ENCODE assay signal across 27 mouse cellular contexts in genomic region chr3:104636491-104636890, GRCm38 (mm10). TPM values are rescaled to one million over a fixed set of nuclear protein-coding genes. Genes with fewer than 3 reads are reported as not detected.
DNase-seq lines count a peak whose midpoint lies in the region; ATAC-seq and TF ChIP-seq lines count a peak whose summit lies in the region.
"Had no signal": no experiment of that assay in that cellular context is flagged by ENCODE, and none has a peak within 500 bp of the region (broad histone marks: within the 10 kb centered on the region; RNA-seq: fewer than 3 reads in every experiment).

No protein-coding gene starts in this region.

- H3K9ac ChIP-seq in heart, embryonic 13.5 days = no peak overlapping the region
- peak overlapping the region; percentile 28; the same call in 1 of the 2 replicates for H3K9ac ChIP-seq in CH12.LX (ENCODE audit: insufficient read depth, low read depth)
- H3K9ac ChIP-seq in liver, embryonic 16.5 days (ENCODE audit: low read depth, low read length) = peak overlapping the region; percentile 98
- H3K9ac ChIP-seq in hindbrain, embryonic 11.5 days (ENCODE audit: low read depth, low read length) = no peak overlapping the region
- H3K9ac ChIP-seq: embryonic facial prominence, embryonic 13.5 days; forebrain, embryonic 13.5 days; hindbrain, embryonic 13.5 days had no signal

- H3K79me2 ChIP-seq in CH12.LX (replicated peaks; ENCODE audit: control insufficient read depth, extremely low read depth, insufficient read depth, poor library complexity, severe bottlenecking) = peaks cover 26% of the 10 kb centered on the region

- H3K9me3 ChIP-seq in heart, embryonic 13.5 days = no peaks in the 10 kb centered on the region
- H3K9me3 ChIP-seq in CH12.LX (replicated peaks; ENCODE audit: low read length) = no peaks in the 10 kb centered on the region
- no peaks in the 10 kb centered on the region for H3K9me3 ChIP-seq in liver, embryonic 16.5 days (replicated peaks; ENCODE audit: control insufficient read depth, low read length)
- H3K9me3 ChIP-seq in hindbrain, embryonic 11.5 days (ENCODE audit: control insufficient read depth, low read length) = no peaks in the 10 kb centered on the region
- H3K9me3 ChIP-seq: embryonic facial prominence, embryonic 13.5 days; forebrain, embryonic 13.5 days; hindbrain, embryonic 13.5 days had no signal

- intact Hi-C loops in heart, postnatal 14 days (cut with DNase I) = loop anchor here (5.0 kb wide), 1 partner anchor 39 kb away; no protein-coding TSS in a partner anchor

- in situ Hi-C loops in CH12.LX (cut with MboI; ENCODE audit: low pct_ligation_motif_present, low pct_unique_long_range_greater_than_20kb, low sequenced_read_pairs) = no loop called here

- peak overlapping the region; percentile 71; the same call in 1 of the 2 replicates for H3K4me2 ChIP-seq in heart, embryonic 13.5 days
- no peak overlapping the region for H3K4me2 ChIP-seq in CH12.LX (ENCODE audit: insufficient read depth, low read depth, poor library complexity, severe bottlenecking)
- peak overlapping the region; percentile 62 for H3K4me2 ChIP-seq in liver, embryonic 16.5 days (ENCODE audit: low read depth, low read length)
- no peak overlapping the region for H3K4me2 ChIP-seq in hindbrain, embryonic 11.5 days (replicated peaks; ENCODE audit: low read depth, low read length)
- H3K4me2 ChIP-seq: hindbrain, embryonic 13.5 days had no signal

- no peak overlapping the region for H3K4me3 ChIP-seq in heart, embryonic 13.5 days
- no peak overlapping the region for H3K4me3 ChIP-seq in CH12.LX (replicated peaks in 1 of 3; ENCODE audit: low read depth in 2 of 3, low read length in 2 of 3, poor library complexity in 1 of 3)
- peak overlapping the region; percentile 97 for H3K4me3 ChIP-seq in liver, embryonic 16.5 days (ENCODE audit: low read depth, low read length)
- H3K4me3 ChIP-seq in hindbrain, embryonic 11.5 days (ENCODE audit: low read depth, low read length) = no peak overlapping the region
- H3K4me3 ChIP-seq: embryonic facial prominence, embryonic 13.5 days; forebrain, embryonic 13.5 days; hindbrain, embryonic 13.5 days had no signal

- dilution Hi-C loops in CH12.LX (cut with MboI; ENCODE audit: extremely low pct_ligation_motif_present, extremely low pct_unique_long_range_greater_than_20kb, low sequenced_read_pairs) = no loop called here

- WGBS in heart, embryonic 13.5 days = 73% methylated on average over 2 of the region's 2 CpGs
- WGBS in liver, embryonic 16.5 days (ENCODE audit: insufficient replicate concordance) = 39% methylated on average over 2 of the region's 2 CpGs
- 87% methylated on average over 2 of the region's 2 CpGs for WGBS in hindbrain, embryonic 11.5 days

- DNase-seq in heart, postnatal 14 days = no peak
- no peak for DNase-seq in CH12.LX (ENCODE audit: extremely low read depth)
- DNase-seq in induced T-regulatory cell, adult 2 months (ENCODE audit: low read depth) = peak; percentile 29
- no peak for DNase-seq in hindbrain, embryonic 11.5 days (ENCODE audit: low spot score)
- no peak for DNase-seq in adrenal gland, postnatal 10 days
- DNase-seq in spleen, postnatal 4 days (ENCODE audit: low spot score in 2 of 2) = no peak
- DNase-seq: adrenal gland, postnatal 14 days; cerebellum, adult 18-20 months; cerebellum, postnatal 10 days; gastrocnemius, postnatal 25 days; heart, adult 18-20 months; heart, postnatal 36 days; kidney, adult 9 months; kidney, postnatal 10 days; layer of hippocampus, adult 9-11 months; lung, postnatal 10 days; midbrain, embryonic 14.5 days; right cerebral cortex, postnatal 25 days; thymus, adult 18-20 months; thymus, postnatal 25 days had no signal

- no peak for TF ChIP-seq POLR2A in CH12.LX (IDR thresholded peaks at IDR 0.05; ENCODE audit: low read depth, low read length)

- peaks cover 33% of the 10 kb centered on the region for H3K4me1 ChIP-seq in heart, embryonic 13.5 days
- peaks cover 2 to 21% of the 10 kb centered on the region in 2 experiments; a peak in 3 of 4 replicates for H3K4me1 ChIP-seq in CH12.LX (ENCODE audit: control insufficient read depth in 1 of 2, insufficient read depth in 2 of 2)
- H3K4me1 ChIP-seq in liver, embryonic 16.5 days (ENCODE audit: control insufficient read depth, low read depth, low read length) = peaks cover 35% of the 10 kb centered on the region
- 0 out of 2 replicates have a peak, but pooled peaks cover 2% of the 10 kb centered on the region for H3K4me1 ChIP-seq in hindbrain, embryonic 11.5 days (replicated peaks; ENCODE audit: control insufficient read depth, insufficient read depth, low read length)

- TF ChIP-seq CTCF in CH12.LX (conservative IDR thresholded peaks at IDR 0.05 in 1 of 2, IDR thresholded peaks at IDR 0.05 in 1 of 2; ENCODE audit: low read depth in 2 of 2, low read length in 2 of 2) = no peak

- H3K27me3 ChIP-seq in heart, embryonic 13.5 days (replicated peaks) = no peaks in the 10 kb centered on the region
- no peaks in the 10 kb centered on the region for H3K27me3 ChIP-seq in CH12.LX (replicated peaks)
- no peaks in the 10 kb centered on the region for H3K27me3 ChIP-seq in liver, embryonic 16.5 days (ENCODE audit: control insufficient read depth, insufficient read depth, low read depth, low read length)
- H3K27me3 ChIP-seq in hindbrain, embryonic 11.5 days (ENCODE audit: control insufficient read depth, insufficient read depth, low read length) = no peaks in the 10 kb centered on the region
- H3K27me3 ChIP-seq: embryonic facial prominence, embryonic 13.5 days; forebrain, embryonic 13.5 days; hindbrain, embryonic 13.5 days had no signal

- no peaks in the 10 kb centered on the region for H3K36me3 ChIP-seq in heart, embryonic 13.5 days
- H3K36me3 ChIP-seq in CH12.LX (replicated peaks in 1 of 2; ENCODE audit: control insufficient read depth in 1 of 2, insufficient read depth in 1 of 2, low read length in 1 of 2) = peaks cover 0 to 12% of the 10 kb centered on the region in 2 experiments
- no peaks in the 10 kb centered on the region for H3K36me3 ChIP-seq in liver, embryonic 16.5 days (ENCODE audit: control insufficient read depth, insufficient read depth)
- no peaks in the 10 kb centered on the region for H3K36me3 ChIP-seq in hindbrain, embryonic 11.5 days (ENCODE audit: control insufficient read depth, insufficient read depth, low read length)
- H3K36me3 ChIP-seq: embryonic facial prominence, embryonic 13.5 days; hindbrain, embryonic 13.5 days had no signal

- no peak for TF ChIP-seq RAD21 in CH12.LX (IDR thresholded peaks at IDR 0.05; ENCODE audit: low read depth, low read length)

- 0 out of 2 replicates have a peak, but pooled peaks have one; percentile 11 for TF ChIP-seq EP300 in CH12.LX (IDR thresholded peaks at IDR 0.05; ENCODE audit: low read length)

- no peak overlapping the region for H3K27ac ChIP-seq in heart, embryonic 13.5 days (replicated peaks)
- H3K27ac ChIP-seq in CH12.LX (ENCODE audit: insufficient read depth, low read depth) = no peak overlapping the region
- peak overlapping the region; percentile 98 for H3K27ac ChIP-seq in liver, embryonic 16.5 days (ENCODE audit: low read length)
- H3K27ac ChIP-seq in hindbrain, embryonic 11.5 days (ENCODE audit: low read depth, low read length) = no peak overlapping the region
- H3K27ac ChIP-seq: embryonic facial prominence, embryonic 13.5 days; forebrain, embryonic 13.5 days; hindbrain, embryonic 13.5 days had no signal

- ATAC-seq in heart, embryonic 13.5 days (ENCODE audit: extremely low read depth, insufficient number of reproducible peaks, low FRiP score, low TSS enrichment) = no peak
- no peak for ATAC-seq in liver, embryonic 16.5 days (ENCODE audit: low read depth)
- no peak for ATAC-seq in hindbrain, embryonic 11.5 days (ENCODE audit: low FRiP score)
- ATAC-seq: CD4-positive, CD25-positive, alpha-beta regulatory T cell, adult 4 months; forebrain, embryonic 13.5 days; intestine, postnatal 0 days had no signal

TF ChIP-seq in CH12.LX, 34 proteins besides CTCF, POLR2A, EP300 and RAD21:
- TF ChIP-seq TBP (conservative IDR thresholded peaks at IDR 0.05; ENCODE audit: low read depth, low read length) (no peak), UBTF (IDR thresholded peaks at IDR 0.05; ENCODE audit: low read depth, low read length) (no peak), USF2 (conservative IDR thresholded peaks at IDR 0.05; ENCODE audit: low read depth, low read length) (no peak), POLR2AphosphoS2 (IDR thresholded peaks at IDR 0.05; ENCODE audit: low read depth, low read length) (no peak), RCOR1 (conservative IDR thresholded peaks at IDR 0.05; ENCODE audit: low read depth, low read length) (no peak), E2F4 (IDR thresholded peaks at IDR 0.05; ENCODE audit: insufficient replicate concordance, low read depth, low read length) (no peak), IRF4 (IDR thresholded peaks at IDR 0.05; ENCODE audit: low read depth, low read length) (no peak), MAX (IDR thresholded peaks at IDR 0.05; ENCODE audit: low read length) (no peak), NRF1 (IDR thresholded peaks at IDR 0.05; ENCODE audit: low read depth, low read length) (no peak), ZMIZ1 (IDR thresholded peaks at IDR 0.05; ENCODE audit: low read depth, low read length) (no peak), JUN (IDR thresholded peaks at IDR 0.05; ENCODE audit: insufficient read depth, low read depth, low read length) (no peak), CHD2 (IDR thresholded peaks at IDR 0.05; ENCODE audit: low read length) (no peak), ELF1 (IDR thresholded peaks at IDR 0.05; ENCODE audit: low read depth, low read length) (no peak), KAT2A (IDR thresholded peaks at IDR 0.05; ENCODE audit: insufficient replicate concordance, low read length) (no peak), ZKSCAN1 (IDR thresholded peaks at IDR 0.05; ENCODE audit: borderline replicate concordance, low read depth, low read length) (no peak), CHD1 (IDR thresholded peaks at IDR 0.05; ENCODE audit: low read depth, low read length) (no peak), MYC (IDR thresholded peaks at IDR 0.05; ENCODE audit: low read depth, low read length) (no peak), NELFE (IDR thresholded peaks at IDR 0.05; ENCODE audit: low read depth, low read length) (no peak), TCF12 (IDR thresholded peaks at IDR 0.05; ENCODE audit: low read depth, low read length) (no peak)
TF ChIP-seq in CH12.LX: peak in this region for 0.

RNA-seq across cellular contexts. Expression of gene Slc16a1, which starts 2.0 kb away (rescaled TPM):
- polyA plus RNA-seq in heart, embryonic 13.5 days (2015; fragmentation: Nextera tagmentation; extraction: Ambion mirVana) = 65.4 and 70.4 TPM in 2 replicates
- 100 to 1,000 TPM; 153 to 157 TPM for total RNA-seq in heart, postnatal 14 days (2021)
- total RNA-seq in CH12.LX (2012; rRNA removed) = 60.3 and 80.5 TPM in 2 replicates
- total RNA-seq in CH12.LX (2014; rRNA removed) = 192 and 199 TPM in 2 replicates
- 95.5 and 97.5 TPM in 2 replicates for polyA plus RNA-seq in CH12.LX (2012; ENCODE audit: insufficient read length, low read depth)
- 87.4 and 87.5 TPM in 2 replicates for polyA plus RNA-seq in liver, embryonic 16.5 days (2015; fragmentation: Nextera tagmentation; extraction: Ambion mirVana)
- 31.7 and 33.4 TPM in 2 replicates for polyA plus RNA-seq in hindbrain, embryonic 11.5 days (2014; fragmentation: Nextera tagmentation; extraction: Ambion mirVana)
- 100 to 1,000 TPM; 104 to 117 TPM for total RNA-seq in adrenal gland, postnatal 10 days (2021)

Comparison
In these comparisons a context has a peak if more than half of its experiments do, and no peak if none do; other contexts are left out.
1. H3K4me2 ChIP-seq: peak in heart, embryonic 13.5 days (single experiment) and liver, embryonic 16.5 days (single experiment); none in CH12.LX (single experiment) and hindbrain, embryonic 11.5 days (single experiment).
2. H3K9ac ChIP-seq: peak in CH12.LX (single experiment) and liver, embryonic 16.5 days (single experiment); none in heart, embryonic 13.5 days (single experiment) and hindbrain, embryonic 11.5 days (single experiment).